Mouse (Mus musculus) mouse trophoblast stem cell (cell line): ENCODE data around the gene St8sia1.

ENCODE experiments used
- in situ Hi-C, 2 experiments: fragments of 300-500 bp; cut with MseI, MboI; formaldehyde crosslinking; loops; 2 replicates in 1 of 2; 3 replicates in 1 of 2; pipeline ENCODE4 v1.15.1; 2025

St8sia1 gene

DNA sequence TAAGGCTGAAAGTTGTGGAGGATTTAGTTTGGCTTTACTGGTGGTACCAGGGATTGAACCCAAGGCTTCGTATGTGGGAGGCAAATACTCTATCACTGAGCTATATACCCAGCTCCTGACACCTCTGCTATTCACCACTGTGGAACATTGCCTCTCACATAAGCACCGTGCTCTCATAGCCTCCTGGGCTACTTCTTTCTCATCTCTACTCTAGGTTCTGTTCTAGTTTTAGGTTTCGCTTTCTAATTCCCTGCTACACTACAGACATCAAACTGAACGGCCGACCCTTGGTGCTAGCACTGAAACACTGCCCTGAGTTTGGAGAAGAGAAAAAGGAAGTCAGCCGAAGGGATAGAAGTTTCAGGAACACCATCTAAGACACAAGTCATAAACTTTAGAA lies 99.1 kb downstream of the St8sia1 start:
- in situ Hi-C loops: no loop called here

- in situ Hi-C loops: no loop called here
Observed at GRCm38 (mm10) chr6:142863881-142864280, 100.4 kb downstream of the St8sia1 start.

DNA sequence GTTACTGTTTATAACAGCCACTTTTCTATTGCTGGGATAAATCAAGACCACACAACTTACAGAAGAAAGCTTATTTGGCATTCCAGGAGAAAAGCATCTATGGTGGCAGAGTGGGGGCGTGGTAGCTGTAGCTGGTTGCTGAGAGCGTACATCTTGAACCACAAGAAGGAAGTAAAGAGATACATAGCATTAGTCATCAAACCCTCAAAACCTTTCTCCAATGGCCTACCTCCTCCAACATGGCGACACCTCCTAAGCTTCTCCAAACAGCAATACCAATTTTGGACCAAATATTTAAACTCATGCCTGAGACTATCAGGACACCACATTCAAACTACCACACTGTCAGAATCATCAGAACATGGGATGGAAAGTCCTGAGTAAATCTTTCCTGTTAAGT lies 102.0 kb downstream of the St8sia1 start:
- in situ Hi-C loops: no loop called here

- in situ Hi-C loops: no loop called here
Observed at GRCm38 (mm10) chr6:142860396-142860795, 103.9 kb downstream of the St8sia1 start.

DNA sequence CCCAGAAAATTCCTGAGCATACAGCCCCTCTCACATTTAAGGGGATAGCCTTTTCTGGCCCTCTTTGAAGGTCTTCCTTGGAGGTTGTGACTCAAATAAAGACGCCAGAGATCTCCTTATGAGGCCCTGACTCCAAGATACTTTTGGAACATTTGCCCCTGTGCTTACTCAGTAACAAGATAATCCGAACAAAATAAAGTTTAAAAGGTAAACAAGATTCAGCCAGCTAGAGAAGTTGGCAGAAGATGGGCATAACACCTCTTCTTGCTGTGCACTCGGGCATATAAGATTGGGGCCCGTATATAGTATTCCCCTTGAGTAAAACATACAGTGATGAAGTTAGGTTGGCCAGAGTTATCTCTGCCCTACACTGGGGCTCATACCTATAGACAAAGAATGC lies 104.3 kb downstream of the St8sia1 start:
- in situ Hi-C loops: no loop called here

- in situ Hi-C loops: no loop called here
Observed at GRCm38 (mm10) chr6:142858937-142859336, 105.3 kb downstream of the St8sia1 start.

DNA sequence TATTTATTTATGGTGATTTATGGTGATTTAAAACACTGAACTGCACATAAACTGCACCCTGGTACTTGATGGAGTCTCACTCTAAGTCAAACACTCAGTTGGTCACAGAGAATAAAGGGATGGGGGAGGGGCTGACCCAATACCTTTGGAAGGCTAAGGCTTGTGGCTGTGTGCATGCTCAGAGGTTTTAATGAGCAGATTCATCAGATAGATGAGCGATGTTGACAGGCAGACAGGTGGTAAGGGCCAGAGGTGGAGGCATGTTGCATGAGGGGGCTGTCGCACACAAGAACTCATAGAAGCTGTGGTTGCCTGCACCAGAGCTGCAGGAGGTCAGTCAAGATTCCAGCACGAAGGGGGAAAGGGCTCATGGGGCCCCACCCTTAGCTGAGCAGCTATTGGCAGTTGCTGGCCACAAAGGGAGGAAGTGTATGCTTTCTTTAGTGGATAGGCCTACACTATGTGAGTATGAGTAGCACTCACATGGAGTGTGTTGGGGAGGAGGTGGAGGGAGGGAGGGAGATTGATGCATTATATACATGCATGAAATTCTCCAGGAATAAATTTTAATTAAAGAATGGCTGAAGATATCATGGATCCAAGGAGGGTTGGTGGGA lies 107.9 kb downstream of the St8sia1 start:
- in situ Hi-C loops: no loop called here

GRCm38 (mm10) chr6:142855761-142856160 lies 108.5 kb downstream of the St8sia1 start:
- in situ Hi-C loops: no loop called here

GRCm38 (mm10) chr6:142852419-142853377 lies 111.6 kb downstream of the St8sia1 start:
- in situ Hi-C loops: no loop called here

- in situ Hi-C loops: no loop called here
Observed at GRCm38 (mm10) chr6:142850436-142850835, 113.8 kb downstream of the St8sia1 start.

DNA sequence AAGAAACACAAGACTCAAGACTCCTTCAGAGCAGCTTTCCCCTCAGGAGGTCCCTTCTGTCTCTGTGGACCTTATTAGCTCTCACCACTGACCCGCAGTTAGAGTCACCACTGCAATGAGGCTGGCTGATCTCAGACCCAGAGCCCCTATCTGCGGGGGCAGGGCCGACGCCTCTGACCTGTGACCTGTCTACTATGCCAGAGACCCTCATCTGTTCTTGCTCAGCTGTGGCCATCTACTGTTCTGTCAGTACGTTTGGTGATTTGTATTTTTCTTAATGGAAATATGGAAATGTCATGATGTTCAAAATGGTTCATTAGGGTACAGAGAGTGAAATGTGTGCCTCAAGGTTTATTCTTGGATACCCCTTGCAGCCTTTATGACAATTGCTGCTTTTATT lies 114.9 kb downstream of the St8sia1 start:
- in situ Hi-C loops: no loop called here

DNA sequence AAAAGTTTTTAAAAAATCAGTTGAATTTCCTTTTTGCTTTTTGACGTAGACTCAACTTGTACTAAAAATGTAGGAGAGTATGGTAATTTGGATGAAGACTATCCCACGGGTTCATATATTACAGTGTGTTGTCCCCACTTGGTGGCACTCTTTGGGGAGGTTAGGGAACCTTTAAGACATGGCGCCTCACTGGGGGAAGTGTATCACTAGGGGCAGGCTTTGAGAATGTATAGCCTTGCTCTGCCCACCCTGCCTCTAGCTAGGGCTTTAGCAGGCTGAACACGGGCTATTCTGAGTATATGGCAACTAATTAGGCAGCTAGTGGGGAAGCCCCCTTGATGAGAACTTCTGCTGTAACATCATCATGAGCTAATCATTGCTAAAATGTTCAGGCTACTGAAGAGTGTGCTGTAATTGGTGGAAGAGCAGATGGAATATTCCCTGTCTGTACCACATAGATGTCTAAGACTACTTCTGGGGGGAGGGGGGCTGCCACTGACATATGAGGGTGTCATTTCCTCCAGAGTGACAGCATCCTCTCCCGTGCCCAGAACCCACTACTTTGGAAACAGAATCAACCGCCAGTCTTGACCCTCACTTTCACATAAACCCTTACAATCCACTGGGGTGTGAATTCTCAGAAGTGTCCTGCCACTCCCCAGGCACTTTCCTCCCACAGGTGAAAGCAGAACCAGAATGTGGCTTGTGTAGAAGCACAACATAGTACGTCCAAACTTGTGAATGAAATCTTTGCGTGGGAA lies 116.2 kb downstream of the St8sia1 start:
- in situ Hi-C loops: no loop called here

- in situ Hi-C loops: no loop called here
Observed at GRCm38 (mm10) chr6:142846855-142847254, 117.4 kb downstream of the St8sia1 start.

DNA sequence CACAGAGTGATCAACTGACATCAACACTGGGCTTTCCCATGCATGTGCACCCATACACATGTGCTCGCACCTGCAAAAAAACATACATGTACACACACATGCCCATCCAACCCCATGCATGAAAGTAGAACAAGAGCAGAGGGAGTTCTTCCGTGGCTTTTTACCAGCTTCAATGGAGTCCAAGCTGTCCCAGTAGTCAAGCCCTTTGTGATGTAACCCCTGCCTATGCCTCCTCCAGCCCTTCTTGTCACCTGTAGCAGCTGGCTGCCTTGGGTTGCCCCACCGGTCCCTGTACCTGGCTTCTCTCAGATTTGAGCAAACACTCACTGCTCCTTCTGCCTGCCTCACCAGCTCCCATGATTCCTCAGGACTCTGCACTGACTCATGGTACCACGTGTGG lies 119.2 kb downstream of the St8sia1 start:
- in situ Hi-C loops: no loop called here

GRCm38 (mm10) chr6:142844061-142844460 lies 120.2 kb downstream of the St8sia1 start:
- in situ Hi-C loops: no loop called here

GRCm38 (mm10) chr6:142838501-142838900 lies 125.8 kb downstream of the St8sia1 start:
- in situ Hi-C loops: no loop called here

GRCm38 (mm10) chr6:142837326-142837725 lies 126.9 kb downstream of the St8sia1 start:
- in situ Hi-C loops: no loop called here

GRCm38 (mm10) chr6:142835726-142836125 lies 128.5 kb downstream of the St8sia1 start:
- in situ Hi-C loops: no loop called here

- in situ Hi-C loops: no loop called here
Observed at GRCm38 (mm10) chr6:142834911-142835310, 129.3 kb downstream of the St8sia1 start.

GRCm38 (mm10) chr6:142831706-142832105 lies 132.5 kb downstream of the St8sia1 start:
- in situ Hi-C loops: no loop called here

- in situ Hi-C loops: no loop called here
Observed at GRCm38 (mm10) chr6:142831243-142831642, 133.0 kb downstream of the St8sia1 start.

- in situ Hi-C loops: no loop called here
Observed at GRCm38 (mm10) chr6:142830221-142830620, 134.0 kb downstream of the St8sia1 start.
